Mouse (Mus musculus): ENCODE results near the gene Safb. TPM values are rescaled to one million over a fixed set of nuclear protein-coding genes. Genes with fewer than 3 reads are reported as not detected.
"Not testable (repeated sequence)": the region's sequence is repeated elsewhere in the genome, so short reads cannot be mapped to it uniquely, and the experiment has no call there.

Safb gene
- polyA plus RNA-seq, 1 experiment: 87.0 TPM

- TF ChIP-seq CTCF (conservative IDR thresholded peaks at IDR 0.05; ENCODE audit: insufficient read depth, insufficient read length, low read depth, low read length) (peak; percentile 54), POLR2A (IDR thresholded peaks at IDR 0.05; ENCODE audit: low read depth, low read length) (peak; percentile 74)
- DNase-seq: peak; percentile 99
- under 1% methylated on average over 44 of the region's 44 CpGs for WGBS
- peaks cover 15% of the 10 kb centered on the region; the same call in 1 of the 2 replicates for H3K4me1 ChIP-seq (ENCODE audit: control insufficient read depth, insufficient read depth, low read length)
- peak within 1 kb of the TSS; percentile 94 for H3K4me3 ChIP-seq (ENCODE audit: insufficient read depth, low read depth, low read length)
- no peaks in the 10 kb centered on the region for H3K27me3 ChIP-seq (replicated peaks; ENCODE audit: control insufficient read depth, insufficient read depth, low read length)
- peaks cover 1% of the 10 kb centered on the region; the same call in 1 of the 2 replicates for H3K36me3 ChIP-seq (ENCODE audit: control insufficient read depth, insufficient read depth, low read length)
- peak within 1 kb of the TSS; percentile 93 for H3K27ac ChIP-seq (ENCODE audit: insufficient read depth, low read depth, low read length)
Measured at GRCm38 (mm10) chr17:56609452-56610171, 25.0 kb downstream of the Safb start, which contains the start of gene 2410015M20Rik. 2410015M20Rik (minus strand) TSS chr17:56609771.

GRCm38 (mm10) chr17:56611323-56611722, 26.7 kb downstream of the Safb start:
- H3K27ac ChIP-seq (ENCODE audit: insufficient read depth, low read depth, low read length): no peak overlapping the region
- WGBS: 70% methylated on average over 2 of the region's 2 CpGs
- H3K27me3 ChIP-seq (replicated peaks; ENCODE audit: control insufficient read depth, insufficient read depth, low read length): no peaks in the 10 kb centered on the region
- DNase-seq: no peak
- peaks cover 15% of the 10 kb centered on the region; the same call in 1 of the 2 replicates for H3K4me1 ChIP-seq (ENCODE audit: control insufficient read depth, insufficient read depth, low read length)
- TF ChIP-seq CTCF (conservative IDR thresholded peaks at IDR 0.05; ENCODE audit: insufficient read depth, insufficient read length, low read depth, low read length): no peak
- no peak for TF ChIP-seq POLR2A (IDR thresholded peaks at IDR 0.05; ENCODE audit: low read depth, low read length)
- H3K4me3 ChIP-seq (ENCODE audit: insufficient read depth, low read depth, low read length): no peak overlapping the region
- H3K36me3 ChIP-seq (ENCODE audit: control insufficient read depth, insufficient read depth, low read length): peaks cover 1% of the 10 kb centered on the region; the same call in 1 of the 2 replicates

GRCm38 (mm10) chr17:56611861-56612564, 27.4 kb downstream of the Safb start:
- WGBS: 26% methylated on average over 14 of the region's 14 CpGs
- H3K36me3 ChIP-seq (ENCODE audit: control insufficient read depth, insufficient read depth, low read length): no peaks in the 10 kb centered on the region
- H3K27me3 ChIP-seq (replicated peaks; ENCODE audit: control insufficient read depth, insufficient read depth, low read length): no peaks in the 10 kb centered on the region
- no peak overlapping the region for H3K4me3 ChIP-seq (ENCODE audit: insufficient read depth, low read depth, low read length)
- DNase-seq: peak; percentile 50
- TF ChIP-seq CTCF (conservative IDR thresholded peaks at IDR 0.05; ENCODE audit: insufficient read depth, insufficient read length, low read depth, low read length) (no peak), POLR2A (IDR thresholded peaks at IDR 0.05; ENCODE audit: low read depth, low read length) (no peak)
- H3K4me1 ChIP-seq (ENCODE audit: control insufficient read depth, insufficient read depth, low read length): peaks cover 15% of the 10 kb centered on the region; the same call in 1 of the 2 replicates
- no peak overlapping the region for H3K27ac ChIP-seq (ENCODE audit: insufficient read depth, low read depth, low read length)

GRCm38 (mm10) chr17:56612565-56612939, 27.9 kb downstream of the Safb start:
- H3K27ac ChIP-seq (ENCODE audit: insufficient read depth, low read depth, low read length); H3K36me3 ChIP-seq (ENCODE audit: control insufficient read depth, insufficient read depth, low read length); H3K27me3 ChIP-seq (replicated peaks; ENCODE audit: control insufficient read depth, insufficient read depth, low read length); DNase-seq; H3K4me3 ChIP-seq (ENCODE audit: insufficient read depth, low read depth, low read length): not testable (repeated sequence)
- WGBS: 83% methylated on average over 10 of the region's 10 CpGs
- H3K4me1 ChIP-seq (ENCODE audit: control insufficient read depth, insufficient read depth, low read length): peaks cover 15% of the 10 kb centered on the region; the same call in 1 of the 2 replicates

GRCm38 (mm10) chr17:56613236-56613844, 28.7 kb downstream of the Safb start, which contains the start of gene Rpl36:
Rpl36 (plus strand) TSS chr17:56613416.
- Histone ChIP-seq H3K4me1 (ENCODE audit: control insufficient read depth, insufficient read depth, low read length) (peaks cover 15% of the 10 kb centered on the region; the same call in 1 of the 2 replicates), H3K27ac (ENCODE audit: insufficient read depth, low read depth, low read length) (peak within 1 kb of the TSS; percentile 86), H3K4me3 (ENCODE audit: insufficient read depth, low read depth, low read length) (peak within 1 kb of the TSS; percentile 61), H3K36me3 (ENCODE audit: control insufficient read depth, insufficient read depth, low read length) (no peaks in the 10 kb centered on the region), H3K27me3 (replicated peaks; ENCODE audit: control insufficient read depth, insufficient read depth, low read length) (no peaks in the 10 kb centered on the region)
- peak; percentile 87 for TF ChIP-seq CTCF (conservative IDR thresholded peaks at IDR 0.05; ENCODE audit: insufficient read depth, insufficient read length, low read depth, low read length)
- peak; percentile 80 for TF ChIP-seq POLR2A (IDR thresholded peaks at IDR 0.05; ENCODE audit: low read depth, low read length)
- under 1% methylated on average over 52 of the region's 52 CpGs for WGBS
- peak; percentile 98 for DNase-seq

GRCm38 (mm10) chr17:56613893-56614292, 29.3 kb downstream of the Safb start:
- H3K27me3 ChIP-seq (replicated peaks; ENCODE audit: control insufficient read depth, insufficient read depth, low read length); H3K36me3 ChIP-seq (ENCODE audit: control insufficient read depth, insufficient read depth, low read length); DNase-seq: not testable (repeated sequence)
- WGBS: under 1% methylated on average over 26 of the region's 26 CpGs
- H3K4me3 ChIP-seq (ENCODE audit: insufficient read depth, low read depth, low read length): peak overlapping the region; percentile 61
- peak overlapping the region; percentile 86; the same call in 1 of the 2 replicates for H3K27ac ChIP-seq (ENCODE audit: insufficient read depth, low read depth, low read length)
- peaks cover 11% of the 10 kb centered on the region; the same call in 1 of the 2 replicates for H3K4me1 ChIP-seq (ENCODE audit: control insufficient read depth, insufficient read depth, low read length)

Measured in kidney, adult 2 months (tissue).